Mouse (Mus musculus) midbrain, embryonic 15.5 days (tissue): Measurements from ENCODE around the gene Per3. TPM values are rescaled to one million over a fixed set of nuclear protein-coding genes. Genes with fewer than 3 reads are reported as not detected.

Experiments used
- ATAC-seq: fragments of 200-750 bp; cut with Nextera tagmentation; replicated peaks from 2 replicates; pipeline ENCODE4 v1.8.0; 2017; ENCODE audit warnings: moderate TSS enrichment
- H3K27ac ChIP-seq: fragments of 300-500 bp; sonication (generic); 2 replicates; pipeline ENCODE4 v1.5.1; 2015; ENCODE audit warnings: mild to moderate bottlenecking, inconsistent platforms
- H3K27me3 ChIP-seq: fragments of 300-500 bp; sonication (generic); replicated peaks from 2 replicates; pipeline ENCODE4 v1.6.1; 2015; ENCODE audit warnings: inconsistent platforms
- H3K36me3 ChIP-seq: fragments of 300-500 bp; sonication (generic); replicated peaks from 2 replicates; pipeline ENCODE4 v1.6.1; 2015; ENCODE audit warnings: inconsistent platforms
- H3K4me1 ChIP-seq: fragments of 300-500 bp; sonication (generic); 2 replicates; pipeline ENCODE4 v1.6.1; 2015; ENCODE audit warnings: inconsistent platforms
- H3K4me2 ChIP-seq: fragments of 300-500 bp; sonication (generic); 2 replicates; pipeline ENCODE4 v1.6.1; 2015; ENCODE audit warnings: inconsistent platforms, mild to moderate bottlenecking, moderate library complexity
- H3K4me3 ChIP-seq: fragments of 300-500 bp; sonication (generic); 2 replicates; pipeline ENCODE4 v1.5.1; 2015; ENCODE audit warnings: mild to moderate bottlenecking, inconsistent platforms
- H3K9ac ChIP-seq: fragments of 300-500 bp; sonication (generic); 2 replicates; pipeline ENCODE4 v1.6.1; 2015; ENCODE audit warnings: mild to moderate bottlenecking, inconsistent platforms
- H3K9me3 ChIP-seq: fragments of 300-500 bp; sonication (generic); 2 replicates; pipeline ENCODE4 v1.6.1; 2016; ENCODE audit warnings: inconsistent platforms
- WGBS: fragments of 180-500 bp; shearing (Covaris S2); methylation state at CpG from one replicate; pipeline ENCODE4 v1.1.7; 2015; ENCODE audit warnings: mixed read lengths; 5-methylcytosine and 5-hydroxymethylcytosine counted together
- polyA plus RNA-seq: library from polyadenylated mRNA; unstranded; fragments of >200 nt; fragmentation: Nextera tagmentation; extraction: Ambion mirVana; gene quantifications from 2 replicates; pipeline ENCODE4 v1.2.1, GENCODE M21; 2015

Per3 gene
- polyA plus RNA-seq, 1 experiment from 2014 or later, result 3.8 TPM

GRCm38 (mm10) chr4:150968956-150969355 is 75.5 kb downstream of the Per3 start:
- Histone ChIP-seq H3K4me1 (0 out of 2 replicates have a peak, but pooled peaks cover 6% of the 10 kb centered on the region), H3K9me3 (no peaks in the 10 kb centered on the region)

GRCm38 (mm10) chr4:150966556-150966955 is 77.9 kb downstream of the Per3 start:
- no peak overlapping the region for H3K9ac ChIP-seq
- ATAC-seq, result no peak
- WGBS, result 26% methylated on average over 7 of the region's 7 CpGs
- no peak overlapping the region for H3K27ac ChIP-seq
- no peaks in the 10 kb centered on the region; the same call in 1 of the 2 replicates for H3K27me3 ChIP-seq
- no peaks in the 10 kb centered on the region for H3K36me3 ChIP-seq
- no peaks in the 10 kb centered on the region for H3K9me3 ChIP-seq
- H3K4me2 ChIP-seq, result no peak overlapping the region
- no peak overlapping the region for H3K4me3 ChIP-seq
- H3K4me1 ChIP-seq, result 0 out of 2 replicates have a peak, but pooled peaks cover 6% of the 10 kb centered on the region

More at GRCm38 (mm10) chr4:150968956-150969355, 75.5 kb downstream of the Per3 start:
- H3K9ac ChIP-seq, result no peak overlapping the region
- no peaks in the 10 kb centered on the region; the same call in 1 of the 2 replicates for H3K27me3 ChIP-seq
- no peaks in the 10 kb centered on the region for H3K36me3 ChIP-seq
- H3K4me3 ChIP-seq, result no peak overlapping the region
- no peak overlapping the region for H3K4me2 ChIP-seq
- H3K27ac ChIP-seq, result no peak overlapping the region
- WGBS, result 91% methylated on average over 8 of the region's 8 CpGs
- no peak for ATAC-seq

GRCm38 (mm10) chr4:150965555-150965951 is 78.9 kb downstream of the Per3 start:
- Histone ChIP-seq H3K9me3 (no peaks in the 10 kb centered on the region), H3K4me2 (no peak overlapping the region), H3K27ac (no peak overlapping the region), H3K36me3 (no peaks in the 10 kb centered on the region), H3K4me3 (no peak overlapping the region), H3K27me3 (no peaks in the 10 kb centered on the region; the same call in 1 of the 2 replicates), H3K4me1 (0 out of 2 replicates have a peak, but pooled peaks cover 6% of the 10 kb centered on the region), H3K9ac (no peak overlapping the region)
- ATAC-seq, result no peak
- 70% methylated on average over 11 of the region's 11 CpGs for WGBS

- H3K4me1 ChIP-seq, result 0 out of 2 replicates have a peak, but pooled peaks cover 6% of the 10 kb centered on the region
- H3K36me3 ChIP-seq, result no peaks in the 10 kb centered on the region
- H3K4me3 ChIP-seq, result no peak overlapping the region
- peak overlapping the region; percentile 31 for H3K4me2 ChIP-seq
- H3K27me3 ChIP-seq, result no peaks in the 10 kb centered on the region; the same call in 1 of the 2 replicates
- no peak overlapping the region for H3K27ac ChIP-seq
- no peak overlapping the region for H3K9ac ChIP-seq
- ATAC-seq, result no peak
- WGBS, result 17% methylated on average over 25 of the region's 25 CpGs
- no peaks in the 10 kb centered on the region for H3K9me3 ChIP-seq
These were observed 79.6 kb downstream of the Per3 start for GRCm38 (mm10) chr4:150964635-150965554.

- ATAC-seq, result no peak
These were observed 80.8 kb downstream of the Per3 start for GRCm38 (mm10) chr4:150963711-150964110.

GRCm38 (mm10) chr4:150962231-150962630 is 82.2 kb downstream of the Per3 start:
- Histone ChIP-seq H3K4me3 (no peak overlapping the region), H3K27me3 (no peaks in the 10 kb centered on the region; the same call in 1 of the 2 replicates), H3K9ac (no peak overlapping the region), H3K9me3 (no peaks in the 10 kb centered on the region), H3K4me1 (0 out of 2 replicates have a peak, but pooled peaks cover 6% of the 10 kb centered on the region), H3K36me3 (no peaks in the 10 kb centered on the region), H3K27ac (no peak overlapping the region), H3K4me2 (no peak overlapping the region)
- 78% methylated on average over 6 of the region's 6 CpGs for WGBS
- no peak for ATAC-seq

More at GRCm38 (mm10) chr4:150963711-150964110, 80.8 kb downstream of the Per3 start:
- H3K4me3 ChIP-seq, result no peak overlapping the region
- no peak overlapping the region for H3K9ac ChIP-seq
- H3K27ac ChIP-seq, result no peak overlapping the region
- no peaks in the 10 kb centered on the region for H3K36me3 ChIP-seq
- no peaks in the 10 kb centered on the region for H3K9me3 ChIP-seq
- WGBS, result 68% methylated on average over 2 of the region's 2 CpGs
- no peaks in the 10 kb centered on the region; the same call in 1 of the 2 replicates for H3K27me3 ChIP-seq
- no peak overlapping the region for H3K4me2 ChIP-seq
- H3K4me1 ChIP-seq, result 0 out of 2 replicates have a peak, but pooled peaks cover 6% of the 10 kb centered on the region

- no peaks in the 10 kb centered on the region; the same call in 1 of the 2 replicates for H3K27me3 ChIP-seq
- no peaks in the 10 kb centered on the region for H3K36me3 ChIP-seq
- H3K27ac ChIP-seq, result no peak overlapping the region
- H3K9me3 ChIP-seq, result no peaks in the 10 kb centered on the region
- no peak overlapping the region for H3K4me2 ChIP-seq
- no peak overlapping the region for H3K4me3 ChIP-seq
- H3K9ac ChIP-seq, result no peak overlapping the region
- no peak for ATAC-seq
- WGBS, result 74% methylated on average over 7 of the region's 7 CpGs
- H3K4me1 ChIP-seq, result 0 out of 2 replicates have a peak, but pooled peaks cover 7% of the 10 kb centered on the region
These were observed 85.9 kb downstream of the Per3 start for GRCm38 (mm10) chr4:150958536-150958935.

- Histone ChIP-seq H3K36me3 (no peaks in the 10 kb centered on the region), H3K27me3 (no peaks in the 10 kb centered on the region), H3K9me3 (no peaks in the 10 kb centered on the region), H3K4me1 (0 out of 2 replicates have a peak, but pooled peaks cover 7% of the 10 kb centered on the region), H3K9ac (no peak overlapping the region), H3K4me3 (no peak overlapping the region), H3K4me2 (no peak overlapping the region), H3K27ac (no peak overlapping the region)
- ATAC-seq, result no peak
- WGBS, result 24% methylated on average over 1 of the region's 1 CpGs
These were observed 87.4 kb downstream of the Per3 start for GRCm38 (mm10) chr4:150957106-150957458.

GRCm38 (mm10) chr4:150956369-150957105 is 87.9 kb downstream of the Per3 start:
- WGBS, result 38% methylated on average over 13 of the region's 13 CpGs
- Histone ChIP-seq H3K36me3 (no peaks in the 10 kb centered on the region), H3K27me3 (no peaks in the 10 kb centered on the region), H3K27ac (peak overlapping the region; percentile 67), H3K4me2 (no peak overlapping the region), H3K4me3 (no peak overlapping the region), H3K4me1 (0 out of 2 replicates have a peak, but pooled peaks cover 7% of the 10 kb centered on the region), H3K9me3 (no peaks in the 10 kb centered on the region), H3K9ac (no peak overlapping the region)
- peak; percentile 76 for ATAC-seq

Other genes with a start within 250 kb of the Per3 start
- 25.6 and 26.4 TPM in 2 replicates for gene Errfi1, start 190.7 kb downstream of the Per3 start, polyA plus RNA-seq
- gene Park7, start 130.2 kb downstream of the Per3 start, polyA plus RNA-seq, result 365 and 370 TPM in 2 replicates
- gene Tnfrsf9, start 130.1 kb downstream of the Per3 start, polyA plus RNA-seq, result 0.30 and 0.36 TPM in 2 replicates
- gene Uts2, start 47.6 kb downstream of the Per3 start, polyA plus RNA-seq, result not detected in 2 replicates
- 48.5 and 52.4 TPM in 2 replicates for gene Vamp3, start 13.3 kb upstream of the Per3 start, polyA plus RNA-seq
- 0.24 and 0.48 TPM in 2 replicates for gene Gm13090, start 44.9 kb upstream of the Per3 start, polyA plus RNA-seq